Mouse (Mus musculus) embryonic facial prominence, embryonic 15.5 days (tissue): ENCODE data around the gene Gm6034. TPM values are rescaled to one million over a fixed set of nuclear protein-coding genes. Genes with fewer than 3 reads are reported as not detected.
"Not testable (repeated sequence)": the region's sequence is repeated elsewhere in the genome, so short reads cannot be mapped to it uniquely, and the experiment has no call there.

Experiments
- ATAC-seq: fragments of 200-750 bp; cut with Nextera tagmentation; 2 replicates; pipeline ENCODE4 v1.8.0; 2017; ENCODE audit warnings: low read depth, moderate TSS enrichment; ENCODE audit not compliant: insufficient number of reproducible peaks, low FRiP score, low TSS enrichment
- H3K27ac ChIP-seq: fragments of 300-500 bp; sonication (generic); replicated peaks from 2 replicates; pipeline ENCODE4 v1.5.1; 2015; ENCODE audit warnings: mild to moderate bottlenecking, inconsistent platforms
- H3K27me3 ChIP-seq: fragments of 300-500 bp; sonication (generic); 2 replicates; pipeline ENCODE4 v1.6.1; 2015; ENCODE audit warnings: inconsistent platforms
- H3K36me3 ChIP-seq: fragments of 300-500 bp; sonication (generic); 2 replicates; pipeline ENCODE4 v1.6.1; 2015; ENCODE audit warnings: mild to moderate bottlenecking, inconsistent platforms
- H3K4me1 ChIP-seq: fragments of 300-500 bp; sonication (generic); 2 replicates; pipeline ENCODE4 v1.6.1; 2015; ENCODE audit warnings: inconsistent platforms
- H3K4me2 ChIP-seq: fragments of 300-500 bp; sonication (generic); replicated peaks from 2 replicates; pipeline ENCODE4 v1.6.1; 2015; ENCODE audit warnings: mild to moderate bottlenecking, inconsistent platforms
- H3K4me3 ChIP-seq: fragments of 300-500 bp; sonication (generic); replicated peaks from 2 replicates; pipeline ENCODE4 v1.5.1; 2015; ENCODE audit warnings: mild to moderate bottlenecking, inconsistent platforms
- H3K9ac ChIP-seq: fragments of 300-500 bp; sonication (generic); 2 replicates; pipeline ENCODE4 v1.6.1; 2015; ENCODE audit warnings: inconsistent platforms
- H3K9me3 ChIP-seq: fragments of 300-500 bp; sonication (generic); replicated peaks from 2 replicates; pipeline ENCODE4 v1.6.1; 2016; ENCODE audit warnings: inconsistent platforms
- WGBS: fragments of 180-500 bp; shearing (Covaris S2); methylation state at CpG from one replicate; pipeline ENCODE4 v1.1.7; 2015; 5-methylcytosine and 5-hydroxymethylcytosine counted together
- polyA plus RNA-seq: library from polyadenylated mRNA; unstranded; fragments of >200 nt; fragmentation: Nextera tagmentation; extraction: Ambion mirVana; gene quantifications from 2 replicates; pipeline ENCODE4 v1.2.1, GENCODE M21; 2015

The Gm6034 gene
- polyA plus RNA-seq, 1 experiment from 2014 or later: not detected

GRCm38 (mm10) chr17:36035010-36035638, 7.6 kb upstream of the Gm6034 start:
- not testable (repeated sequence) for ATAC-seq
- WGBS: 39% methylated on average over 3 of the region's 3 CpGs

GRCm38 (mm10) chr17:36036126-36036525, 6.6 kb upstream of the Gm6034 start:
- H3K9me3 ChIP-seq, H3K27me3 ChIP-seq, ATAC-seq, H3K27ac ChIP-seq, H3K4me1 ChIP-seq, H3K9ac ChIP-seq, H3K4me3 ChIP-seq, H3K36me3 ChIP-seq, H3K4me2 ChIP-seq: not testable (repeated sequence)
- WGBS: 84% methylated on average over 13 of the region's 13 CpGs

More at GRCm38 (mm10) chr17:36035010-36035638, 7.6 kb upstream of the Gm6034 start:
- not testable (repeated sequence) for H3K4me3 ChIP-seq, H3K4me1 ChIP-seq, H3K9ac ChIP-seq, H3K9me3 ChIP-seq, H3K27ac ChIP-seq, H3K36me3 ChIP-seq, H3K27me3 ChIP-seq, H3K4me2 ChIP-seq

DNA sequence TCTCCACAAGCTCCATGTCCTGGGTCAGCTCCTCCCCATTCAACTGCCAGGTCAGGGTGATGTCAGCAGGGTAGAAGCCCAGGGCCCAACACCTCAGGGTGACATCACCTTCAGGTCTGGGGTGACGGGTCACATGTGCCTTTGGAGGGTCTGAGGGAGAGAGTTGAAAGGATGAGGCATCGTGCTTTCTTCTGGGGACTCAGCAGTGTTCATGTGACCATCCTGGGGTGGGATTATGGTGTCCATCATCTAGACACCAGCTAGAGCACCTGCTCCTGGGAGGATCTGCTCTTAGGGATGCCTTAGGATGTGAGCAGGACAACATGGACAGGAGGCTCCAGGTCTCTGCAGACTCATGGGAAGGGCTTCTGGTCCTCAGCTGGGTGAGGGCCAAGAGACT, 2.2 kb upstream of the Gm6034 start:
- 98% methylated on average over 2 of the region's 2 CpGs for WGBS
- H3K4me2 ChIP-seq, H3K4me1 ChIP-seq, H3K27me3 ChIP-seq, H3K9me3 ChIP-seq, H3K36me3 ChIP-seq, H3K27ac ChIP-seq, ATAC-seq, H3K4me3 ChIP-seq, H3K9ac ChIP-seq: not testable (repeated sequence)

GRCm38 (mm10) chr17:36042055-36042454, 706 bp upstream of the Gm6034 start:
- not testable (repeated sequence) for H3K9me3 ChIP-seq, H3K4me1 ChIP-seq, H3K27me3 ChIP-seq, H3K36me3 ChIP-seq, H3K27ac ChIP-seq
- Histone ChIP-seq H3K4me3 (peak overlapping the region; percentile 44), H3K9ac (peak overlapping the region; percentile 21; the same call in 1 of the 2 replicates), H3K4me2 (peak overlapping the region; percentile 76)
- WGBS: 1% methylated on average over 19 of the region's 19 CpGs
- ATAC-seq: peak; percentile 56; the same call in 1 of the 2 replicates

DNA sequence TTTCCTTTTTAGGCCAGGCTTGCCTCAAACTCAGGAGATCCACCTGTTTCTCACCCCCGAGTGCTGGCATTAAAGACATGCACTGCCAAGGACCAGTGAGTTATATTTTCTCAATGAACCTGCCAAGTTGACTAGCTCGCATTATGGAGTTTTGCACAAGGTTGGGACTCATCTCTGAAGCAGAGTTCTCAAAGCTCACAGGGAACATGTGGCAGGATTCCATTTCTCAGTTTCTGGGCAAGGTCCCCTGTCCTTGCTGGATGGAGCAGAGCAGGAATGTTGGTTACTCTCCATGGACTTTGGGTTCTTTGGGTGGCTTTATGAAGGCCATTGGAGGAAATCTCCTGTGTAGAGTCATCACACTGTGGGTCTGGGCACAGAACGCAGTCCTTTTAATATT, 525 bp downstream of the Gm6034 start:
- Histone ChIP-seq H3K4me1 (peaks cover 4% of the 10 kb centered on the region; the same call in 1 of the 2 replicates), H3K9ac (no peak overlapping the region), H3K36me3 (no peaks in the 10 kb centered on the region), H3K9me3 (no peaks in the 10 kb centered on the region), H3K27ac (no peak overlapping the region), H3K4me2 (peak overlapping the region; percentile 76), H3K27me3 (no peaks in the 10 kb centered on the region), H3K4me3 (peak overlapping the region; percentile 44)
- no peak for ATAC-seq
- 78% methylated on average over 3 of the region's 3 CpGs for WGBS

DNA sequence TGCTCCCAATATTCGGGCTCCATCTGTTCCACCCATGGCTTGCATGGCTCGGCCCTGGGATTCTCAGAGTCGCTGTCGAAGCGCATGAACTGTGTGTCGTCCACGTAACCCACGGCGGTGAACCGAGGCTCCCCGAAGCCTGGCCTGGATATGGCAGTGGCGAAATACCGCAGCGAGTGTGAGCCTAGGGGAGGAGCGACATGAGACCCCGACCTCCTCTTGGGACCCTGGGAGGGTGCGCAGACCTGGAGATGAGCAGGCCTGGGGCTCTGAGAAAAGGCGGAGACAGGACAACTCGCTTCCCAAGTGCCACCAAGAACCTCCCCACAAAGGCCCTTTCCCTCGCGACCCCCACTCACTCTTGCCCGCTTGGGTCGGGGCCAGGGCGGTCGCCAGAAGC, 15.2 kb downstream of the Gm6034 start:
- H3K27ac ChIP-seq, H3K36me3 ChIP-seq, H3K4me3 ChIP-seq, H3K27me3 ChIP-seq, H3K4me2 ChIP-seq, H3K4me1 ChIP-seq, H3K9me3 ChIP-seq, H3K9ac ChIP-seq: not testable (repeated sequence)
- 0 out of 2 replicates have a peak, but pooled peaks have one; percentile 15 for ATAC-seq
- WGBS: 89% methylated on average over 24 of the region's 25 CpGs

DNA sequence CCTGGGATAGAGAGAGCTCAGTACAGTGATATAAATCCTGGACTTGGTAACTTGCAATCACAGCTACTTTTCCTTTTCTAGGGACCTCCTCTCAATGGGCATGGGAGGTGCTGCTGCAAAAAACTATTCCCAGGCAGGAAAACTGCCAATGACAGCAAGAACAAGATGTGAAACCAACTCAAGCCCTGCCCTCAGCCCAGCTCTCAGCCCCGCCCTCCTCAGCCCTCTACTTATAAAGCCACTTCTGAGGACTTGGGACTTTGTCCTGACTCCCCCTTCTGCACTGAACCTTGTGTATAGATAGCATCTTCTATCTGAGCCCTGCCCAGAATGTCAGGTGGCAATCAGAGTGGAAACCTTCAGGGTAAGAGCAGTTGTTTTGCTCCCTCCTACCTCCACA, 15.6 kb downstream of the Gm6034 start, which contains the start of gene Gm11127:
Gene Gm11127 (minus strand): TSS at position 10 of the 400 bp plus-strand sequence.
- not testable (repeated sequence) for H3K36me3 ChIP-seq, H3K4me2 ChIP-seq, H3K4me1 ChIP-seq, H3K27me3 ChIP-seq, H3K4me3 ChIP-seq, H3K9ac ChIP-seq, H3K27ac ChIP-seq, ATAC-seq, H3K9me3 ChIP-seq
- 58% methylated on average over 1 of the region's 1 CpGs for WGBS

DNA sequence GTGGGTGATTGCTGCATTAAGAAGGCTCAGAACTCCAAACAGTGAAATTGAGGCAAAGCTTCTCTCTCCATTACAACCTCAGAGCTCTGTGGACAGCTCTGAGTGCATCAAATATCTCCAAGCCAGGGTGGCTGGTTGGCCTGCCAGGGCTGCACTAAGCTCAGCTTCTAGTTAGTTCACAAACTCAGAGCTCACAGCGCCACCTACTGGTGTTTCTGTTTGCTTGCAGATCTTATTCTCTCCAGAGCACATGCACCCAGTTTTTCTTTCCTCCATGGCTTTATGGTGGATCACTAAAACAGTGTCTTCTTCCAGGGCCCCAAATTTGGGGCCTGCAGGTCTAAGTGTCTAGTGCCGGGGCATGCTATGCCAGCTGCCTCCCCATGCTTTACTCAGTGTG, 18.1 kb downstream of the Gm6034 start:
- Histone ChIP-seq H3K27ac (no peak overlapping the region), H3K4me3 (no peak overlapping the region), H3K36me3 (no peaks in the 10 kb centered on the region), H3K9ac (no peak overlapping the region), H3K9me3 (no peaks in the 10 kb centered on the region), H3K4me1 (no peaks in the 10 kb centered on the region), H3K4me2 (no peak overlapping the region), H3K27me3 (no peaks in the 10 kb centered on the region)
- no peak for ATAC-seq
- WGBS: 35% methylated on average over 2 of the region's 2 CpGs

DNA sequence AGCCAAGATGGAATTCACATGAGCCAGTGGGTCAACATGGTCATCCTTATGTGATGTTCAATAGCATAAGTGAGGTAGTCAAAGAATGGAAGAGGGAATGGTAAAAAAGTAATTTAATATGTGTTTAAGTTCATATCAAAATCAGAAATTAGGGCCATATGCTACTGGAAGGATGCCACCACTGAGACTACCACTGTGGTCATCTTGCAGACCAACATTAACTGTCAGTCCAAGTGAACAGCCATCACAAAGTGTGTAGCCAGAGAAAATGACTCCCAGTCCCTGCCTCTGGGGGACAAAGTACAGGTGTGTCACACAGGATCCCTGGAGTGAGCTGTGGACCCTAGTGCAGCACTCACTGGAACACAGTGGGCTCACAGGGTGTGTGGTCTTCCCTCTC, 39.1 kb downstream of the Gm6034 start:
- H3K9me3 ChIP-seq, H3K4me3 ChIP-seq, ATAC-seq, H3K36me3 ChIP-seq, H3K4me2 ChIP-seq, H3K9ac ChIP-seq, H3K27ac ChIP-seq: not testable (repeated sequence)
- H3K27me3 ChIP-seq: peaks cover 32% of the 10 kb centered on the region
- H3K4me1 ChIP-seq: peaks cover 14% of the 10 kb centered on the region

DNA sequence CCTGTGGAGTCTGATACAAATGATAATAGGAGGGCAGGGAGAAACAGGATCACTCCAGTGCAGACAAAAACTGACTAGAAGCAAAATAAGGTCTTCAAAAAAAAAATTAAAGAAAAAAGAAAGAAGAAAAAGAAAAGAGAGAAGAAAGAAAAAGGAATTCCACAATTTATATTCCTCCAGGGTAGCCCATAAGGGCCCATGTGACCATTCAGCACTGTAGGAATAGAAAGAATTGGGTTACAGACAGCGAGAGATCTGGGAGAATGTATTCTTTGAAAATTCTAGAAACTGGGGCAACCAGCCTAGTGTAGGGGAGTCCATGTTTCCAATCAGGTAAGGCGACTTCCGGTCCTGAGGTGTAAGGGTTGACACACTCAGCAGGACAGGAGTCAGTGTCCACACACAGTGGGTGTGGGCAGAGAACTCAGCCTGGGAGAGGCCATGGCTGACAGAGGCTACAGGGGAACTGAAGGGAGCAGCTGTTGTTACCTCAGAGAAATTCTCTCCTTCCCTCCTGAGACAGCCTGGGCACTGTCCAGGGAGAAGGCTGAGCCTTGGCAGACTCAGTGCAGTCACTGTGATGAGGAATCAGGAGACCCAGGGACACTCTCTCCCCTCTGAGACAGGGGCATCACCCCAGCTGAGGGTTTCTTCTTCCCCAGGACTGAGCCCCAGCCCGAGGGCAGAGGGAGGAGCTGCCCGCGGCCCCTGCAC, 39.9 kb downstream of the Gm6034 start:
- not testable (repeated sequence) for H3K9ac ChIP-seq, H3K9me3 ChIP-seq, H3K36me3 ChIP-seq, ATAC-seq, H3K27ac ChIP-seq
- peak overlapping the region; percentile 48 for H3K4me3 ChIP-seq
- peak overlapping the region; percentile 93 for H3K4me2 ChIP-seq
- H3K4me1 ChIP-seq: peaks cover 14% of the 10 kb centered on the region
- WGBS: 19% methylated on average over 6 of the region's 6 CpGs
- H3K27me3 ChIP-seq: peaks cover 32% of the 10 kb centered on the region

DNA sequence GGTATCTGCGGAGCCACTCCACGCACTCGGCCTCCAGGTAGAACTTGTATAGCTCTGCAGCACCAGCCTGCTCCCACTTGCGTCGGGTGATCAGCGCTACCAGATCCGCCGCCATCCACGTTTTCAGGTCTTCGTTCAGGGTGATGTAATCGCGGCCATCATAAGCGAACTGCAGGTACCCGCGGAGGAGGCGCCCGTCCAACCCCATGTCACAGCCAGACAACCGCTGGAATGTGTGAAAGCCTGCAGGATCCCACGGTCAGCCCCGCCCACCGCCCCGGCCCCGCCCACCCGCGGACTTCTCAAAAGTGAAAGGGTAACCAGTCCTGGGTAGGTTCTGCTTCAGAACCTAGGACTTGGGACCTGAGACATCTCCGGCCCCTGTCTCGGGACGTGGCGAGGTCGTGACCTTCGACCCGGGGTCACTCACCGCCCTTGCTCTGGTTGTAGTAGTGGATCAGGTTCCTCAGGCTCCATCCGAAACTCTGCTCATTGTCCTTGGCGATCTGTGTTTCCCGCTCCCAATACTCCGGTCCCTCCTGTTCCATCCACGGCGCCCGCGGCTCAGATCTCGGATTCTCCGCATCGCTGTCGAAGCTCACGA, 40.6 kb downstream of the Gm6034 start:
- Histone ChIP-seq H3K27ac (no peak overlapping the region), H3K4me3 (peak overlapping the region; percentile 48), H3K27me3 (peaks cover 32% of the 10 kb centered on the region), H3K36me3 (no peaks in the 10 kb centered on the region), H3K4me1 (peaks cover 14% of the 10 kb centered on the region), H3K4me2 (peak overlapping the region; percentile 93), H3K9ac (peak overlapping the region; percentile 13; the same call in 1 of the 2 replicates), H3K9me3 (no peaks in the 10 kb centered on the region)
- WGBS: under 1% methylated on average over 46 of the region's 46 CpGs
- peak; percentile 39; the same call in 1 of the 2 replicates for ATAC-seq
